Mouse (Mus musculus) small intestine, adult 2 months (tissue): ENCODE measurements around the gene Pigx. TPM values are rescaled to one million over a fixed set of nuclear protein-coding genes. Genes with fewer than 3 reads are reported as not detected.

ENCODE experiments used
- H3K27ac ChIP-seq: fragments of 200-500 bp; 2 replicates; pipeline ENCODE4 v1.5.1; 2012; ENCODE audit warnings: low read depth, low read length, control low read depth, inconsistent platforms; ENCODE audit not compliant: insufficient read depth
- H3K27me3 ChIP-seq: fragments of 200-500 bp; 2 replicates; pipeline ENCODE4 v1.6.1; 2012; ENCODE audit warnings: mild to moderate bottlenecking, moderate library complexity, low read length, inconsistent platforms; ENCODE audit not compliant: control insufficient read depth, insufficient read depth
- H3K36me3 ChIP-seq: fragments of 200-500 bp; 2 replicates; pipeline ENCODE4 v1.6.1; 2012; ENCODE audit warnings: mild to moderate bottlenecking, low read length, control low read depth, inconsistent platforms; ENCODE audit not compliant: control insufficient read depth, insufficient read depth
- H3K4me1 ChIP-seq: fragments of 200-500 bp; 2 replicates; pipeline ENCODE4 v1.6.1; 2012; ENCODE audit warnings: low read length, inconsistent platforms, mixed read lengths; ENCODE audit not compliant: control insufficient read depth, insufficient read depth, insufficient read length
- H3K4me3 ChIP-seq: fragments of 200-500 bp; 2 replicates; pipeline ENCODE4 v1.5.1; 2012; ENCODE audit warnings: low read depth, mild to moderate bottlenecking, control low read depth, inconsistent platforms, low read length, moderate library complexity
- CTCF ChIP-seq: fragments of 200-500 bp; IDR thresholded peaks from 2 replicates; pipeline ENCODE4 v1.5.1; 2012; ENCODE audit warnings: low read depth, mild to moderate bottlenecking, control low read depth, inconsistent platforms, low read length, moderate library complexity, mixed read lengths; ENCODE audit not compliant: insufficient replicate concordance, insufficient read length; ENCODE audit errors: extremely low read depth
- POLR2A ChIP-seq: fragments of 200-500 bp; IDR thresholded peaks from 2 replicates; pipeline ENCODE4 v1.6.1; 2012; ENCODE audit warnings: low read depth, mild to moderate bottlenecking, control low read depth, inconsistent platforms, low read length, moderate library complexity
- WGBS: fragments of 180-500 bp; shearing (Covaris S2); methylation state at CpG from one replicate; pipeline ENCODE4 v1.1.7; 2018; 5-methylcytosine and 5-hydroxymethylcytosine counted together
- polyA plus RNA-seq: library from polyadenylated mRNA; depleted of rRNA; stranded (reverse); fragments of >200 nt; gene quantifications from 2 replicates; pipeline ENCODE4 v1.2.3, GENCODE M21; 2012

Pigx gene
- polyA plus RNA-seq, 1 experiment = 32.5 TPM

- no peak overlapping the region for H3K27ac ChIP-seq
- peaks cover 2% of the 10 kb centered on the region; the same call in 1 of the 2 replicates for H3K4me1 ChIP-seq
- H3K4me3 ChIP-seq = no peak overlapping the region
- no peak for TF ChIP-seq CTCF
- TF ChIP-seq POLR2A = no peak
- no peaks in the 10 kb centered on the region for H3K27me3 ChIP-seq
- peaks cover 14% of the 10 kb centered on the region for H3K36me3 ChIP-seq
- WGBS = 82% methylated on average over 7 of the region's 7 CpGs
Observed at GRCm38 (mm10) chr16:32091466-32091865, 8.1 kb downstream of the Pigx start.

GRCm38 (mm10) chr16:32087629-32088443 lies 11.7 kb downstream of the Pigx start:
- 24% methylated on average over 17 of the region's 17 CpGs for WGBS
- TF ChIP-seq POLR2A (no peak), CTCF (no peak)
- peak overlapping the region; percentile 71 for H3K27ac ChIP-seq
- peaks cover 2% of the 10 kb centered on the region; the same call in 1 of the 2 replicates for H3K4me1 ChIP-seq
- peaks cover 26% of the 10 kb centered on the region for H3K36me3 ChIP-seq
- H3K4me3 ChIP-seq = peak overlapping the region; percentile 4; the same call in 1 of the 2 replicates
- no peaks in the 10 kb centered on the region for H3K27me3 ChIP-seq

GRCm38 (mm10) chr16:32078991-32079511 lies 20.5 kb downstream of the Pigx start, which contains the start of gene Pak2:
Gene Pak2, minus strand, starts transcription at chr16:32079342.
- WGBS = under 1% methylated on average over 59 of the region's 60 CpGs
- Histone ChIP-seq H3K36me3 (peaks cover 4% of the 10 kb centered on the region), H3K4me1 (peaks cover 7% of the 10 kb centered on the region; the same call in 1 of the 2 replicates), H3K4me3 (peak within 1 kb of the TSS; percentile 85), H3K27me3 (no peaks in the 10 kb centered on the region), H3K27ac (peak within 1 kb of the TSS; percentile 98)
- TF ChIP-seq POLR2A (peak; percentile 81; the same call in 1 of the 2 replicates), CTCF (no peak)

DNA sequence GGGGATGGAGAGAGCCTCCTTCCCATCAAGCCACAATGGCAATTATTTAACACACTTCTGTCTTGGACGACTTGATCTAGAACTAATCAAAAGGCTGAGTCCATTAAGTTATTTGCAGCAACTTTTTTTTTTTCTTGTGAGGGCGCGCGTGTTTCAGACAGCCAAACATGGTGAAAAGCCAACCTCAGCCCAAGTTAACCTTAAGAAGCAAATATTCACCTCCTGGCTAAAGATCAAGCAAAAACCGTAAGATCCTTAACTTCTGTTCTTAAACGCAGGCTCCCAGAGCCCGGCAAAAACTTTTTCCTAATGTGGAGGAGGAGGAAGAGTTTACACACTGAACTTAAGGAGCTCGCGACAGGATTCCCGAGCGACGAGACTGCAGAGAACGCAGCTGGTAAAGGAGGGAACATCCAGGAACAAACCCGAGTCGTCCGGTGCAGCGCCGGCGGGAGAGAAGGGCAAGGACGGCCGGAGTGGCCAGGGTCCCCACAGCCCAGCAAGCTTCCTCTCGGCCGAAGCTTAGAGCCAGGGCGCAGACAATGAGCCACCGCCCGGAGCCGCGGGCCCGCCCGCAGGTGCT lies 21.0 kb downstream of the Pigx start:
- peak overlapping the region; percentile 85 for H3K4me3 ChIP-seq
- peak overlapping the region; percentile 98 for H3K27ac ChIP-seq
- peaks cover 2% of the 10 kb centered on the region for H3K36me3 ChIP-seq
- under 1% methylated on average over 30 of the region's 30 CpGs for WGBS
- H3K27me3 ChIP-seq = no peaks in the 10 kb centered on the region
- TF ChIP-seq POLR2A = no peak
- no peak for TF ChIP-seq CTCF
- peaks cover 7% of the 10 kb centered on the region; the same call in 1 of the 2 replicates for H3K4me1 ChIP-seq

DNA sequence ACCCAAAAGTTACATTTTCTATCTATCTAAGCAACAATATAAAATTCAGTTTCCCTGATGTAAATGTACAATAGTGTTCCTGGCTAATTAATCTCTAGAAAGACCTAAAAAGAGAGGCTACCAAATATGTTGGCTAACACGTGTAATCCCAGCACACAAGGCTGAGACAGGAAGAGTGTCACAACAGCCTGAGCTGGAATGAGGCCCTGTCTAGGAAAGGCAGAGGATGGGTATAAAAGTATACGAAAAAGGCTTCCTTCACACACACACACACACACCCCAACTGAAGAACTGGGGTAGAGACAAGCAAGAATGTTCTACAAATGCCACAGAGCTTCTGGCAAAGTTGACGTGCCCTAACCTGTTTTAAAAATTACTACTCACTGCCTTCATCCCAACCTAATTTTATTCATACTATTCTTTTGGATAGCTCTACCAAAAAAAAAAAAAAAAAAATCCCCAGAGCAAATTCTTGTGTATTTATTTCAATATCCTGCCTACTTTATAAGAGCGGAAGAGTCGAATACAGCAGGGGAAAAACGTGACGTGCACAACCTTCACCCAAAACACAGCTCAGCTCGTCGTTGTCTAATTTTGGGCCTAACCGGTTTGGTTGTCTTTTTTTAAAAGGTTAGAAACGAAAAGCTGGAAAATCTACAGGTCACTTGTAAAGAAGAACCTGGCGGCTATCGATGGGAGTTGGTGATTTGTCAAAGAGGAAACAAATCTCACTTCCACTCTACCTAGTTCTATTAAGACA lies 21.7 kb downstream of the Pigx start:
- Histone ChIP-seq H3K27ac (peak overlapping the region; percentile 98), H3K27me3 (no peaks in the 10 kb centered on the region), H3K4me3 (peak overlapping the region; percentile 85; the same call in 1 of the 2 replicates), H3K36me3 (peaks cover 2% of the 10 kb centered on the region), H3K4me1 (peaks cover 7% of the 10 kb centered on the region; the same call in 1 of the 2 replicates)
- TF ChIP-seq POLR2A (no peak), CTCF (no peak)
- under 1% methylated on average over 13 of the region's 13 CpGs for WGBS

DNA sequence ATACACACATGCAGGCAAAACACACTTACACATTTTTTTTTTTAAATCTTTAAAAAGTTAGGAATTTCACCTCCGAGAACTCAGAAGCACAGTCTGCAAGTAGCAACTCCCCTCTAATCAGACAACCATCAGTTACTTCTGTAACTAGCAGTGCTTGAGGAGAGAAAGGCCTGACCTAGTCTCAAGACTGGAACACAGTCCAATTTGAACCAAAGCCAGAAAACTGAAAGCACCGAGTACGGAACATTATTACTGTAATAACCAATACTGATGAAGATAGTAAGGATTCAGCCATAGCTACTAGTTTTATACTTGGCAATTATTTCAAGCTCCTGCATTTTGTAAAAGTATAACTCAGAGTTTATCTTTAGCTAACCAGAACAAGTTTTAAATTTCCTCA lies 23.1 kb downstream of the Pigx start:
- 19% methylated on average over 3 of the region's 3 CpGs for WGBS
- Histone ChIP-seq H3K36me3 (peaks cover 2% of the 10 kb centered on the region), H3K4me3 (no peak overlapping the region), H3K4me1 (peaks cover 7% of the 10 kb centered on the region; the same call in 1 of the 2 replicates), H3K27ac (no peak overlapping the region), H3K27me3 (no peaks in the 10 kb centered on the region)
- TF ChIP-seq CTCF (no peak), POLR2A (no peak)
